Mouse (Mus musculus) thymus, postnatal 0 days (tissue): ENCODE data around the gene Srp9. TPM values are rescaled to one million over a fixed set of nuclear protein-coding genes. Genes with fewer than 3 reads are reported as not detected.

Experiments used
- DNase-seq: peaks from one replicate; pipeline ENCODE4 v3.0.0-alpha.2; 2015; ENCODE audit warnings: low spot score
- polyA plus RNA-seq: library from polyadenylated mRNA; unstranded; fragments of >200 nt; fragmentation: Nextera tagmentation; extraction: Ambion mirVana; gene quantifications from 2 replicates; pipeline ENCODE4 v1.2.1, GENCODE M21; 2015

Srp9 gene
- polyA plus RNA-seq = 274 and 279 TPM in 2 replicates

DNA sequence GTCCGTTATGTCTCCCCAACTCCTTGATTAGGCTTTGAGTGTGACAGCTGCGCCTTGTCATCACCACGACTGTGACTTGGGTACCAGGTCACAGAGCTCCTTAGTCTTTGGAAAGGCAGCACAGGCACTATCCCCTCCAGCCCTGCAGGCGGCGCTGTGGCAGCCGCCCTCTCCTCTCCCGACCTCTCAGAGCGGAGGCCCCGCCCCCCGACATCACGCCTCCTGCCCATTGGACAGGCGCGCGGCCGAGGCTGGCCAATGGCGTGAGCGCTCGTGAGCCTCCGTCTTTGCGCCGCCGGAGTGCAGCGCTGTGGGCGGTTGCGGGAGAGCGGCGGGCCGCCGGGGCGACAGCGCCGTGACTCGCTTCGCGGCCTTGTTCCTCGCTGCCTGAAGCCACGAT, at the start of gene Srp9:
TSS of gene Srp9 (plus strand) at position 232 of the 400 bp plus-strand sequence.
- peak; percentile 98 for DNase-seq

DNA sequence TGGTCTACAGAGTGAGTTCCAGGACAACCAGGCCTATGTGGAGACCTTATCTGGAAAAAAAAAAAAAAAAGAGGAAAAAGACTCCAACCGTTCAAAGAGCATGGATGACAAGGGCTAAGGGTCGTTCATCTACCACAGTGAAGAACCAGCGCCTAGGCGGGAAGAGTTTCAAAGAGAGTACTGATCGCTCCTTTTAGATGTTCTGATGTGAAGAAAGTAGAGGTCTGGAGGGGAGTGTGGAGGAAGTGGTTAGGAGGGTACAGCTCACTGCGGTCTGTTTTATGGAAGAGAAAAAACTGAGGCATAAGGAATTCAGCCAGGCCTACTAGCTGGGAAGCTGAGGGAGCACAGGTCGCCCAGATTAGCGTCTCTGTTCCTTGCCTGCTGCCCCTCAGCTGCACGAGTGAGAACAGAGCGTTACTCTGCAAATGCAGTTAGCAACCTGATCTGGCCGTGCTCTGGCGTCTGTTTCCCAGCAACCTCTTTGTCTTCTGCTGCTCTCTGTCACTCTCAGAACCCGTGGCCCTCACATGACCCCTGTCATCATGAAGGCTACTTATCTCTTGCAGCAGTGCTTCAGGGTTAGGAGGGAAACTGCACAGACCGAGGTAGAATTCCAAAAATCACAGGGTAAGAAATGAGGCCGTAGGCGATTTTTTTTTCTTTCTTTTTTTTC, 42.7 kb upstream of the Srp9 start:
- DNase-seq = peak; percentile 38

DNA sequence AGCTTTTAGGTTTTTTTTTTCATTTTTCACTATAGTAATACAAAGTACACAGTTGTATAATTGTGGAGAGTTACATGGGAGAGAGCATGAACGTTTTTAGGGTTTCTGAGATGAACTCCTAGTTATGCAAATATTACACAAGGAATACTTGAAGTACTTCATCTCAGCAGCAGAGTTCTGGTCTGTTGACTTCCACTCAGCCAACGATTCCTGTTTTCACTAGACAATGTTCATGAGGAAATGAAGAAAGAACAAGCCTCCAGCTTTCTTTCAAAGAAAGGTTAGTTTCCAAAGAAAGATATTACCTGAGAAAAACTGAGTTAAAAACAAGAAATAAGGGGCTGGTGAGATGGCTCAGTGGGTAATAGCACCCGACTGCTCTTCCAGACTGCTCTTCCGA, 41.1 kb upstream of the Srp9 start:
- no peak for DNase-seq

DNA sequence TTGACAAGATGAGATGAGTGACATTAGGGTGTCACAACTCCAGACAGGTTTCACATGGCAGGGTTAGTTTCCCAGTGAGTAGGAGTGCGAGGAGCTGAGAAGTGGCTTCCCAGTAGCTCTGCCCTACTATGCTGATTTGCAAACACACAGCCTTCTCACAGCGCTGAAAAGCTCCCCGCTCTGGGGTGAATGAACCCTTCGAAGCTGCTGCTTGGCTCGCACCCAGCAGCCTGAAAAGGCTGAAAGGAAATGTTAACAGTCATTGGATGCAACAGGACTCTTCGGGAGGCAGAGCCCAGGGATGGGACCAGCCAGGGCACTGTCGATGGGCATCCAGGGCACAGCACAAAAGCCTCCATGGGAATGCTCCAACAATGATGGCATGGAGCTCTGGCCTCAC, 37.8 kb upstream of the Srp9 start:
- DNase-seq = no peak

DNA sequence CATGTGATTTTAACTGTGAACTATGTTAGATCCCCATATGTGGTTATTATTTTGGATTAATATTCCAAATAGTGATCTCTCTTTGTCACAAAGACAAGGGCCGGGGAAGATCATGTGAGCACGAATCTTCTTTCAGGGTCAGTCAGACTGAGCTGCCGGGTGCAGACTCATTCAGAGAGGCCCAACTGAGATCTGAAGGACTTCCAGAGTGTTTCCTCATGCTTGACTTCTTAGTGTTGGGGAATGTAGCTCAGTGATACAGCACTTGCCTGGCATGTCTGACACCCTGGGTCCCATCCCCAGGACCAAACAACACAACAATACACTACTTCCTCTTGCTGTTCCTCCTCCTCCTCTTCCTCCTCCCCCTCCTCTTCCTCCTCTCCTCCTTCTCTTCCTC, 37.2 kb upstream of the Srp9 start:
- no peak for DNase-seq

DNA sequence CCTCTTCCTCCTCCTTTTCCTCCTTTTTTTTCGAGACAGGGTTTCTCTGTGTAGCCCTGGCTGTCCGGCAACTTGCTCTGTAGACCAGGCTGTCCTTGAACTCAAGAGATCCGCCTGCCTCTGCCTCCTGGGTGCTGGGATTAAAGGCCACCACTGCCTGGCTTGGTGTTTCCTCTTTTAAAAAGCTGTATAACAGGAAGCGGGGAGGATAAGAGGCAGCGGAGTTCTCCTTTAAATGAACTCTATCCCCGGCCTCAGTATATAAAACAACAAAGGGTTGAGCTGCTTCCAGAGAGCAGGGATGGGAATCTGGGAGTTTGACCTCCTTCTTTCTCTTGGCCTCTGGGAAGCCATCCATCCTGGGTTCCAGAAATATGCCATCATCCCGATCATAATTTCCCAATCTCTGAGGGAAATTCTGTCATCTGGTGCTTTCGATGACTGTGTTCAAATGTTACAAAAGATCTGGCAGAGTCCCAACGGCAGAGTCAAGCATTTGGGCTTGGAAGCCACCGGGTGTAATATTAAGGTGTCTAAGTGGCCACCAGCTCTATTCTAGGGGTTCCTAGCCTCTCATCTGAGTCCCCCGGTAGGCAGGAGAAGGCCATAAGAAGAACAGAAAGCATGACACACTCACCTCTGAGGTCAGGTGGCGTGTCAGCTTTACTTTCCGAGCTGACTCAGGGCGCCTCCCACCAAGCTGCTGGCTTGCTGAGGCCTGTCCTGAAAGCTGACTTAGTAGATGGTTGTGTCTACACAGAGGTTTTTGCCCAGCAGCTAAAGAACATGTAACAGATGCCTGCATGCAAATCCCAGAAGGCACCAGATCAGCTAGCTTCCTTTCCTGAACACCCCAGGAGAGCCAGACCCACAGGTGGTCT, 36.5 kb upstream of the Srp9 start:
- DNase-seq = no peak

DNA sequence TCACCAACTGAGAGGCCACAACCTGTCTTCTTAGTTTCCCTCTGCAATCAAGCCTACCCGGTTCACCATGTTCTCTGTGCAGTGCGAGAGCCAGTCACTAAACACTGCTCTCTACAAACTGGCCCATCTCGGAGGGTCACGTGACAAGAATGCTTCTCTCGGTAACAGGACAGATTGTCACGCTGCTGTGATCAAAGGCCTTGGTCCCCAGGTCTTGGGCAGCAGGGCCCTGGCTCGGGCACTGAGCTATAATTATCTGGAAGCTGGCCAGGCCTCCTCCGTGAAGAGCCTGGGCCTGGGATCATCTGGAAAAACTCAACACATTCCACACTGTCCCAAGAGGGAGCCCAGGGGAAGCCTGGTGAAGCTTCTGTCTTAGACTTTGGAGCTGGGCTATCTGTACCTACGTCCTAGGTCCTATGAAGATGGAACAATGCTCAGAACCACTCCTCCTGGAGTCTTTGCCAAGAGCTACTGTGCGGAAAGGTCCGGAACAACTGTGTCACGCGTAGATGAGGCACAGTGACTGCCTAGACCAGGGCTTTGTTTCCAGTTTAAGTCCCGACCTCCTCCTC, 35.6 kb upstream of the Srp9 start:
- DNase-seq = no peak

DNA sequence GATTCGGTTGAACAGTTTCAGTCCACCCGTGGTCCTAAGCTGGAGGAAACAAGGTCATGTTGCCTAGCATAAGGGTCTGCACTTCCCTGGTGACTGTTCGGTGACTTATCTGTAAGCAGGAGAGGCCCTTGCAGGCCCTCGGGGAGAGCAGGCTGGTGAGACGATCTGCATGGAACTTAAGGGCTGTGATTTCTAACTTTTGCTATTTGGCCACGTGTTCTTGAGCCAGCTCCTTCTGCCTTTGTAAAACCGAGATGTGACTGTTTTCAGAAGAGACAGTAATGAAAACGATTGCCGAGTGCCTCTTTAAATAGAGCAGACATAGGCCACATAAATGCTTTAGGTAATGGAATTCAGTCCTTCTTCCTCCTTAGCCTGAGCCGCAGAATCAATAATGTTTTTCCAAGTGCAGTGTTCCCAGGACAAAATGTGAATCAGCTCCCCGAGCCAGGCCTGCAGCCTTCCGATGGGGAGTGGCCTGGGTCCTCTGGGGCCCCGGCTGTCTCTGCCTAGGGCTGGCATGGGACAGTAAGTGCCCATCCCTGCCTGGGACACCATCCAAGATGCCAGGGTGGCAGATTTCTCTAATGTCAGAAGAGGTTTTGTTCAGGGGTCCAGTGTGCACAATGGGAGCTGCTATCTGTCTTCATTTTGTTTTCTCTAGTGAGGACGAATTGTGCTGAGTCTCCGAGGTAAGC, 34.8 kb upstream of the Srp9 start:
- DNase-seq = no peak

DNA sequence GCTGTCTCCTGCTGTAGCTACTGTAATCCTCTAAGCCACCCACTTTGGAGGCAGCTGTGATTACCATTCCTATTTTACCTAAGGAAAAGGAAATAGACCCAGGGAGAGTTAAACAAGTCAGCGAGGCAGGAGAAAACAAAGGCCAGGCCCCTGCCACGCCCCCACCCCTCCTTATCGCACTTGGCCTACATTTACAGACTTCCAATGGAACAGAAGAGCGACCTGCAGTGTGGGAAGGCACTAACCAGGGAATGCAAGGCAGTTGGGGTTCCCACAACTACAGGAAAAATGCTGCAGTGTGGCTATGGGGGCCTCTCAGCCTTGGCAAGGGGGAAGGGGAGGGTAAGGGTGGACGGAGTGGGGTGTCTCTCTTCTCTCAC, 34.2 kb upstream of the Srp9 start:
- no peak for DNase-seq

DNA sequence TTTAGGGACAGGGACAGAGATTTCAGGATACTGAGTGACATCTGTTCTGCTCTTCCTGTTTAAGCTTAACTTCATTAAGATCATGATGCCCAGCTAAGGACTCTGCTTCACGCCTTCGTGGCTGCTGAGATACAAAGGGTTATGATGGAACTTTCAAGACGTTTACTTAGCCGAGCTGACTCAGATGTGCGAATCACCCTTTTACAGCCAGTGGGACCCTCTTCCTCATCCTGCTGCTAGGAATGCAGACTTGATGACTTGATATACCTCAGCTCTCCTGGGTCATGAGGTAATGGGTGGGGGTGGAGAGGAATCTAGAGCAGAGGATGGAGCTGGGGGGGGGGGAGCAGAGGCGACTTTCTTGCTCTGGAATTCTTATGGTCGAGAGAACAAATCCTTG, 33.3 kb upstream of the Srp9 start:
- no peak for DNase-seq

DNA sequence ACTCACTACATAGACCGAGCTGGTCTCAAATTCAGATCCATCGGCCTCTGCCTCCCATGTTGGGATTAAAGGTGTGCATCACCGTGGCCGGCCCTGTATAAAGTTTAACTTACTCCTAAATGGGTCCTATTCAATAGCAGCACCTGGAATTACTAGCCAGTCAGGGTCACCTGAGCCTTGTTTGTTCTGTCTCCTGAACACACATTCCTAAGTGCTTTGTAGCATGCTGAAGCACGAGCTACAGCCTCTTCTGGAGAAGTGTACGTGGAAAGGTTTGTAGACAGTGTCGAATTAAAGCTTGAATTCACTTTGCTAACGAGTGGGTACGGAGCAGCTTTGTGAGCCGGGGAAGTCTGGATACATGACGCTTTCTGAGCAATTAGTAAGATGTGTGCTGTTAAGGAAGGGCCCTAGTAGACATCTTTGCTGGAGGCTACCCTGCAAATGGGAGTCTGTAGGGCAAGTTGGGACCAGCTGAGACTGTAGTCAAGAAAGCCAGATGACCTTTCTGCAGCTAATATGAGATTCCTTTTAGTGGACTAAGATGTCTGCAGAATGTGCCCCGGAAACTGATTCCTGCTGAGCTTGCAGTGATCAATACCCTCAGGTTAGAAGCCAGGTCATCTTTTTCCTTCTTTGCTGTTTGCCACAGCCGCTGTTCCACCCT, 32.7 kb upstream of the Srp9 start:
- no peak for DNase-seq

DNA sequence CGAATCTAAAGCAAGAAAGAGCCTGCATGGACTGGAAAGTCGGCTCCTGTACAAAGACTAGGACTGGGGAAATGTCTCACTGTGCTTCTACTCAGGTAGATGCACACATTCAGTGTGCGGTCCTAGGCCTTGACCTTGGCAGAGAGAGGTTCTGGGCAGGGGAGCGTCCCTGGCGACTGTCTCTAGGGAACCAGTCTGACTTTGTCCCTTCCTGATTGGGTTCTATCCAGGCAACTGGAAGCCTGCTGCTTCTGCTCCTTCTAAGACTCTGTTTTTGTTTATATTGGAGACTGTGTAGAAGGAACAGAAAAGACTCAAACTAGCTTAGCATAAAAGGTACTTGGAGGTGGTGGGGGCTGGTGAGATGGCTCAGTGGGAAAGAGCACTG, 32.1 kb upstream of the Srp9 start:
- no peak for DNase-seq

DNA sequence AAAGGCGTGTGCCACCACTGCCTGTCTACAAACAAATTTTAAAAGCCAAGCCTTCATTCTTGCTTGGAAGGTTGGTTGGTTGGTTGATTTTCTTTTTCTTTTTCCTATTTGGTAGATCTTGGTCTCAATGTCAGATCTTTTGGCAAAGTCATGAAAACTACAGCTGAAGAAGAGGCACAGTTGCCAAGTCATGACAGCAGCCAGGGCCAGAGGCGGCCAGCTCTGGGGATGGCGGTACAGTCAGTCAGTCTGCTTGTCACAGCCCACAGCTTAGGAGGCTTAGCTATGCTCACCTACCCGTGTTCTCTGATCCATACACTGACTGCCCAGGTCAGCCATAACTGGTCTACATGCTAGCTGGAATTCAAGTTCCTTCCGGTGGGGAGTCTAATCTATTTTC, 31.1 kb upstream of the Srp9 start:
- no peak for DNase-seq

DNA sequence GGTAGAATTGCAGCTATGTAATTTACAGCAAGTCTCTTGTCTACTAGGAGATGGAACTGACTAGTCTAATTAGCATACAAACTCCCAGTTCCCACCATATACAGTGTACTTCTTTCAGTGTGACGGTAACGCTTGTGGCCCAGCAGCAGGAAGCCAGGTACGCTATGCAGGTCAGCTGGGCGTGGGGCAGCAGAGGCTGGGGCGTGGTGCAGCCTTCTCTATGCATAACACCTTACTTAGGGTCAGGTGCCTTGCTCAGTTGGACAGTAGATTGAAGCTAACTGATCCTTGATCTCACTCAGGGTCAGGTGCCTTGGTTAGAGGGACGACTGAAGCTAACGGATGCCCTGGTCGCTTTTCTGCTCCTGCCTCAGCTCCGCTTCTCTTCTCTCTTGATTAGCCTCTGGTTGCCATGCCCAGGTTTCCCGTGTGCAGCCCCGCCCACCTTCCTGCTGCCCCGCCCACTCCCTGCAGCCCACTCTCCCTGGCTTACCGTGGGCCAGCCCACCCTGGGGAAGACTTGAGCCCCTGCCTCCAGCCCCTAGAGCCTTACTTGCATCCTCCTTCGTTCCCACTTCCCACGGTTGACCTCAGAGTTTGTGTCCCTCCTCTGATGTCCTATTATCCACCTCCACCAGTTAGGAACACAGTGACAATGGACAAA, 29.9 kb upstream of the Srp9 start:
- DNase-seq = no peak

DNA sequence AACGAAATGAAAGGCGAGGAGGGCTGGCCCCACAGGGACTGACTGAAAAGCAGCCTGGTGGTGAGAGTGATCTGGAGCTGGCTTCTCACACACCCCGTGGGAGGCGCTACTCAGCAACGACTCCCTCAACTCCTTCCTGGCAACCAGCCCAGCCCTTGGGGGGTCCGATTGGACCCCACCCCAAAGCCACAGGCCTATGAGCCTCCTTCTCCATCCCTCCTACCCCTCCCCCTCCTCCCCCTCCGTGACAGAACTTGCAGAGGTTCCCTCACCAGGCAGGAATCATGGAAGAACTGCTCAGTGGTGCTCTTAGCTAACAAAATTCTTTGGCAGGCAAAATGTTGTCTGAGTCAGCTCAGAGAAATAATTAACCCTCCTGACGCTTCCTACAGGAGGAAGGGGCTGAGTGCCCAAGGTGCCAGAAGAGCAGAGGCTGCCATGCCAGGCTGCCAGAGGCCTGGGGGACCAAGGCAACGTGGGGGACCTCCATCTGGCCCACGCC, 29.2 kb upstream of the Srp9 start:
- peak; percentile 11 for DNase-seq

DNA sequence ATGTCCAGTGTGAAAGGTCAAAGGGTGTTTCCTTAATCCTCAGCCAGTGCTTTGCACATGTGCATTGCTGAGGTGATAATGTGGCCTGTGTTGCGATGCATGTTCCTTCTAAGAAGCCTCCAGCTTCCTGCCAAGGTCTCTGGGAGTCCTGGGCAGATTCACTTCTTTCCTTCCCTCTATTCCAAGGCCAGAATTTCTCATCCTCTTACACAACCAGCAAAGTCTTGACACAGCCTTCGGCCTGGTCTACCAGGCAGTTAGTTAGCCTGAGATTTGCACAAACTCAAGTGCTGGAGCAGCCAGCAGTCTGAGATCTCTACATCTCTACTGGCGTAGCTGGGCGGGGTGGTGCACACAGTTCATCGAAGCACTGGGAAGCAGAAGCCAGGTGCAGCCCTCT, 27.8 kb upstream of the Srp9 start:
- no peak for DNase-seq

DNA sequence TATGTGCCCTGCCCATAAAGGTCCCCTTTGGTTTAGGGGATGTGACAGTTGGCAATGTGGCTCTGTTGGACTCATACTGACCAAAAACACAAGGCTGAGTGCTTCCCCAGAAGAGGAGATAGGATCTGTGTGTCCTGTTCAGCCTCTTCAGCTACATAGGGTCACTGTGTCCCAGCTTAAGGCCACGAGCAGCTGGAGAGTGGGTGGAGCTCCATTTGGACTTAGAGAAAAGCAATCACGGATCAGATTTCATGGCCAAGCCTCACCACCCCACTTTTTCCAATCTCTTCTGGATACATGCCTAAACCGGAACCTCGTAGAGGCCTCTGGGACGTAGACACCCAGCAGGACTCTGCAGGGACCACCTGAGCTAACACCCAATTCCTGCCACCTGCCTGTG, 25.5 kb upstream of the Srp9 start:
- DNase-seq = no peak

DNA sequence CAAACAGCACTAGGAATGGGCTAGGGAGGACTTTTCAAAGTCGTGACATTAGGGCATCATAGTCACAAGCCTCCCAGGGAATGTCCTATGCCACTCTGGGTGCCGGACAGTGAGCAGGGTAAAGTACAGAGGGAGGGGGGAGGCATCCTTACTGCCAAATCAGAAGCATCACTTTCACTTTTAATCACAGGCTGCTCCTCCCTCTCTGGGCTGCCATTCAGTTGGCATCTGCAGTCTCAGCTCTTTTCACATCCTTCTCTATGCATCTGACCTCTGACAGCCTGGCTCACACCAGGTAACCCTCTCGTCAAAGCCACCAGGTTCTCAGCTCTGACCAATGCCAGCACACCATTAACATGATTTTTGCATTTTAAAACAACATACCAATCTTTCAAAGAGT, 24.1 kb upstream of the Srp9 start:
- no peak for DNase-seq

DNA sequence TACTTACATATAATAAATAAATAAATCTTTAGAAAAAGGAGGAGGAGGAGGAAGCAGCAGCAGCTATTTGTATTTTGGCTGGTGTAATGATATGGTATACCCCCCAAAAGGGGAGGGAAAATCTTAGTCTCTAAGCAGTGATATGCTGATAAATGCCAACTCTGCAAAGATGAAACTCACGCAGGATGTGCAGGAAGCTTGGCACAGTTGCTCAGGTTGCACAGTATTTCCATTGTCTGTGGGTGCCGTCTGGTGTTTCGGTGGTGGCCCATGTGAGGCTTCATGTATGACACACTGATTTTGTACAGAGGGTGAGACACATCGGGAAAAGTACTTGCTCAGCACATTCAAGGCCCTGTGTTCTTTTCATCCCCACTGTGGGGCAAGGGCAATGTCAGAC, 23.1 kb upstream of the Srp9 start:
- no peak for DNase-seq

DNA sequence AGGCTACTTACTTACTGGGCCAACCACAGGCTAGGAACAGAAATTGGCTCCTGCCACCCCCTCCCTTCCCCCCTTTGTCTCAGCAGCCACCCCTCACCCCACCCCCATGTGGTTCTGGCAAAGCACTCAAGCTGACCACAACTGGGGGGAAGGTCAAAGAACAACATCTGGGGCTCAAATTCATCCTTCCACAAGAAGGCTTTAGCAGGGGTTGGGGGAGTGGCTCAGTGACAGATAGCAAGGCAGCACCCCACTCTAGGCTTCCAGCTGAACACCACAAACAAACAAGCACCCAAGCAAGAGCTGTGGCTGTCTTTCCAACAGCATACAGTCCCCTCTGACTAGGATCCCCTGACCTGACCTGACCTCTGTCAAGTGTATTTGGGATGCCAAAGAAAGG, 21.8 kb upstream of the Srp9 start:
- peak; percentile 18 for DNase-seq

DNA sequence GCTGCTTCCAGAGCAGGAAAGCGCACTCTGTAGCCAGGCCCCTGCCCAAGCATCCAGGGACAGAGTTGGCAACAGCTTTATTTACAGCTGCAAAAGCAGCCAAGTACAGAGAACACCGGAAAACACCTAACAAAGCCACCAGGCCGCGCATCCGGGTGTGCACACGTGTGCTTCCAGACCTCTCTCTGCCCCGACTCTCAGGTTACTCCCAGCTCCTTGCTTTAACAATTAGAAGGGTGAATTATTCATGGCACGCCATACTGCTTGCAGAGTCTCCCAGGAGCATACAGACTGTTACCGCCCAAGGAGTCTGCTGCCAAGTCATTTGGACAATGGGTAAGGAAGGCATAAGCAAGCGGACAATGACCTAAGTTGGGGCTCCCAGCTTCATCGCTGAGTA, 21.1 kb upstream of the Srp9 start:
- DNase-seq = no peak
